Mouse (Mus musculus) ES-CJ7 (cell line): ENCODE measurements around the gene Tmem178b.
A peak's percentile ranks its signal among the peaks of the same experiment; 100 is the strongest.

Source experiments
- DNase-seq: peaks from one replicate; pipeline ENCODE4 v3.0.0; 2011; ENCODE audit warnings: low read depth, low spot score

Tmem178b gene

GRCm38 (mm10) chr6:39917729-39918128 lies 44.7 kb downstream of the Tmem178b start:
- no peak for DNase-seq

GRCm38 (mm10) chr6:39919011-39919709 lies 46.1 kb downstream of the Tmem178b start:
- DNase-seq = no peak

GRCm38 (mm10) chr6:39926442-39926841 lies 53.4 kb downstream of the Tmem178b start:
- no peak for DNase-seq

- DNase-seq = no peak
These were observed 63.5 kb downstream of the Tmem178b start for GRCm38 (mm10) chr6:39936590-39936989.

GRCm38 (mm10) chr6:39940920-39941319 lies 67.8 kb downstream of the Tmem178b start:
- no peak for DNase-seq

GRCm38 (mm10) chr6:39944854-39945253 lies 71.8 kb downstream of the Tmem178b start:
- no peak for DNase-seq

GRCm38 (mm10) chr6:39945670-39946440 lies 72.8 kb downstream of the Tmem178b start:
- DNase-seq = no peak

- DNase-seq = no peak
These were observed 73.5 kb downstream of the Tmem178b start for GRCm38 (mm10) chr6:39946601-39947000.

- DNase-seq = no peak
These were observed 80.9 kb downstream of the Tmem178b start for GRCm38 (mm10) chr6:39953951-39954350.

GRCm38 (mm10) chr6:39955211-39955610 lies 82.1 kb downstream of the Tmem178b start:
- DNase-seq = no peak

GRCm38 (mm10) chr6:39964606-39965005 lies 91.5 kb downstream of the Tmem178b start:
- no peak for DNase-seq

GRCm38 (mm10) chr6:39970281-39970680 lies 97.2 kb downstream of the Tmem178b start:
- no peak for DNase-seq

- no peak for DNase-seq
These were observed 105.9 kb downstream of the Tmem178b start for GRCm38 (mm10) chr6:39978942-39979341.

GRCm38 (mm10) chr6:39990772-39991171 lies 117.7 kb downstream of the Tmem178b start:
- DNase-seq = peak; percentile 31

- DNase-seq = no peak
These were observed 118.9 kb downstream of the Tmem178b start for GRCm38 (mm10) chr6:39991922-39992321.

- no peak for DNase-seq
These were observed 133.1 kb downstream of the Tmem178b start for GRCm38 (mm10) chr6:40006006-40006765.

GRCm38 (mm10) chr6:40008166-40008907 lies 135.3 kb downstream of the Tmem178b start:
- no peak for DNase-seq

GRCm38 (mm10) chr6:40009718-40010117 lies 136.6 kb downstream of the Tmem178b start:
- DNase-seq = no peak

- DNase-seq = no peak
These were observed 138.0 kb downstream of the Tmem178b start for GRCm38 (mm10) chr6:40011066-40011465.

- peak; percentile 26 for DNase-seq
These were observed 138.5 kb downstream of the Tmem178b start for GRCm38 (mm10) chr6:40011609-40012008.

- peak; percentile 19 for DNase-seq
These were observed 140.3 kb downstream of the Tmem178b start for GRCm38 (mm10) chr6:40013407-40013806.

GRCm38 (mm10) chr6:40015185-40015584 lies 142.1 kb downstream of the Tmem178b start:
- DNase-seq = no peak
